Comparison of ENCODE assay signal across 27 mouse cellular contexts in the genomic region with DNA sequence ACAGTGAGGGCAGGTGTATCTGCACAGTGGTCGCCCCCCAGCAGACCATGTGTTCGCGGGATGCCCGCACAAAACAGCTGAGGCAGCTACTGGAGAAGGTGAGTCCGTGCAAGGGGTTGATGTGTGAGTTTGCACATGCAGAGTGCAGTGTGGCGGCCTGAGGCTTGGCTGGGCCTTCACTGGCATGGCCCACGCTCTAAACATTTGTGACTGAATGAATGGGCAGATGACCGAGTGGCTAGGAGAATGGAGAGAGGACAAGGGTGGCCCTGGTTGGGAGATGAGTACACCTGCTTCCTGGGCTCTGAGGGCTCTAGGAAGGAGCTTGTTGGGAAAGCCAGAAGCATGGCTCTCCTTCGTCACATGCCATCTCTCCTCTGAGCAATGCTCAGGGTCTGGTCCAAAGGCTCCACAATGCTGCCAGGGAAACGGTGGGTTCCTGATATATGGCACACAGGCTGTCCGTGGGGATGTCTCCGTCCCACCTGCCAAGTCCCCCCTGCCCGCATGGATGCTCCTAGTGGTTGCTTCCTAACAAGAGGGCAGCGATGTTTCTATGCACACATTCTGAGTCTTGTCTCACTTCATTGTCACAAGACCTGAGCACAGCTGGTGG. TPM values are rescaled to one million over a fixed set of nuclear protein-coding genes. Genes with fewer than 3 reads are reported as not detected.
DNase-seq lines count a peak whose midpoint lies in the region; ATAC-seq and TF ChIP-seq lines count a peak whose summit lies in the region.
"Had no signal": no experiment of that assay in that cellular context is flagged by ENCODE, and none has a peak within 500 bp of the region (broad histone marks: within the 10 kb centered on the region; RNA-seq: fewer than 3 reads in every experiment).

No protein-coding gene starts in this region.

- peak overlapping the region; percentile 95 for H3K4me3 ChIP-seq in cerebellum, adult 2 months (replicated peaks; ENCODE audit: insufficient read depth, low read depth, low read length)
- H3K4me3 ChIP-seq in midbrain, embryonic 12.5 days: no peak overlapping the region
- no peak overlapping the region for H3K4me3 ChIP-seq in midbrain, embryonic 10.5 days
- no peak overlapping the region for H3K4me3 ChIP-seq in hindbrain, postnatal 0 days (ENCODE audit: low read length)
- H3K4me3 ChIP-seq in neural tube, embryonic 15.5 days (replicated peaks): no peak overlapping the region
- H3K4me3 ChIP-seq in intestine, embryonic 16.5 days (ENCODE audit: low read length): no peak overlapping the region
- H3K4me3 ChIP-seq: embryonic facial prominence, embryonic 15.5 days; gastrocnemius, adult 2 months; limb, embryonic 12.5 days; liver, embryonic 13.5 days; stomach, embryonic 15.5 days had no signal

- H3K9me3 ChIP-seq in midbrain, embryonic 12.5 days: no peaks in the 10 kb centered on the region
- H3K9me3 ChIP-seq in midbrain, embryonic 10.5 days (replicated peaks): no peaks in the 10 kb centered on the region
- no peaks in the 10 kb centered on the region for H3K9me3 ChIP-seq in hindbrain, postnatal 0 days (ENCODE audit: low read length)
- no peaks in the 10 kb centered on the region for H3K9me3 ChIP-seq in neural tube, embryonic 15.5 days (replicated peaks)
- no peaks in the 10 kb centered on the region for H3K9me3 ChIP-seq in intestine, embryonic 16.5 days (ENCODE audit: control insufficient read depth, low read length)
- H3K9me3 ChIP-seq: embryonic facial prominence, embryonic 15.5 days; limb, embryonic 12.5 days; liver, embryonic 13.5 days; stomach, embryonic 15.5 days had no signal

- H3K27me3 ChIP-seq in cerebellum, adult 2 months (ENCODE audit: control insufficient read depth, insufficient read depth, low read length): no peaks in the 10 kb centered on the region
- peaks cover 29% of the 10 kb centered on the region for H3K27me3 ChIP-seq in midbrain, embryonic 12.5 days
- peaks cover 28% of the 10 kb centered on the region for H3K27me3 ChIP-seq in midbrain, embryonic 10.5 days (ENCODE audit: low read depth, poor library complexity, severe bottlenecking)
- no peaks in the 10 kb centered on the region for H3K27me3 ChIP-seq in hindbrain, postnatal 0 days (ENCODE audit: insufficient read depth, low read length)
- no peaks in the 10 kb centered on the region for H3K27me3 ChIP-seq in neural tube, embryonic 15.5 days (replicated peaks)
- no peaks in the 10 kb centered on the region for H3K27me3 ChIP-seq in intestine, embryonic 16.5 days (replicated peaks; ENCODE audit: control insufficient read depth, insufficient read depth, low read length)

- peaks cover 44% of the 10 kb centered on the region for H3K4me1 ChIP-seq in cerebellum, adult 2 months (ENCODE audit: control insufficient read depth, insufficient read depth, low read length)
- peaks cover 61% of the 10 kb centered on the region for H3K4me1 ChIP-seq in midbrain, embryonic 12.5 days
- peaks cover 76% of the 10 kb centered on the region for H3K4me1 ChIP-seq in midbrain, embryonic 10.5 days
- no peaks in the 10 kb centered on the region; the same call in 1 of the 2 replicates for H3K4me1 ChIP-seq in hindbrain, postnatal 0 days (ENCODE audit: insufficient read depth, low read length)
- peaks cover 85% of the 10 kb centered on the region for H3K4me1 ChIP-seq in neural tube, embryonic 15.5 days
- peaks cover 23% of the 10 kb centered on the region for H3K4me1 ChIP-seq in intestine, embryonic 16.5 days (ENCODE audit: control insufficient read depth, insufficient read depth, low read length)

- TF ChIP-seq CTCF in cerebellum, adult 2 months (IDR thresholded peaks at IDR 0.05; ENCODE audit: borderline replicate concordance, insufficient read depth, low read depth, low read length): no peak
- no peak for TF ChIP-seq CTCF in hindbrain, postnatal 0 days (IDR thresholded peaks at IDR 0.05; ENCODE audit: low read depth)

- ATAC-seq in midbrain, embryonic 12.5 days (ENCODE audit: low FRiP score, low read depth): no peak
- no peak for ATAC-seq in hindbrain, postnatal 0 days
- no peak for ATAC-seq in neural tube, embryonic 15.5 days (ENCODE audit: low FRiP score)
- no peak for ATAC-seq in intestine, embryonic 16.5 days
- ATAC-seq: activated CD4-positive, CD25-positive, alpha-beta regulatory T cell, adult 4 months; inflammation-experienced regulatory T-cells, adult 6 months had no signal

- TF ChIP-seq POLR2A in cerebellum, adult 2 months (IDR thresholded peaks at IDR 0.05; ENCODE audit: borderline replicate concordance, insufficient read depth, low read length): no peak

- H3K27ac ChIP-seq in cerebellum, adult 2 months (ENCODE audit: insufficient read depth, low read length): peak overlapping the region; percentile 70; the same call in 1 of the 2 replicates
- H3K27ac ChIP-seq in midbrain, embryonic 12.5 days (replicated peaks): no peak overlapping the region
- H3K27ac ChIP-seq in midbrain, embryonic 10.5 days (replicated peaks): no peak overlapping the region
- H3K27ac ChIP-seq in hindbrain, postnatal 0 days: no peak overlapping the region
- H3K27ac ChIP-seq in neural tube, embryonic 15.5 days (replicated peaks): 0 out of 2 replicates have a peak overlapping the region, but pooled peaks have one; percentile 49
- H3K27ac ChIP-seq in intestine, embryonic 16.5 days (ENCODE audit: low read length): no peak overlapping the region
- H3K27ac ChIP-seq: embryonic facial prominence, embryonic 15.5 days; gastrocnemius, adult 2 months; limb, embryonic 12.5 days; liver, embryonic 13.5 days; stomach, embryonic 15.5 days had no signal

- no peak overlapping the region for H3K9ac ChIP-seq in midbrain, embryonic 12.5 days (replicated peaks)
- H3K9ac ChIP-seq in hindbrain, postnatal 0 days (replicated peaks; ENCODE audit: low read length): no peak overlapping the region
- H3K9ac ChIP-seq in neural tube, embryonic 15.5 days (replicated peaks): no peak overlapping the region; the same call in 1 of the 2 replicates
- H3K9ac ChIP-seq in intestine, embryonic 16.5 days (ENCODE audit: low read depth, low read length): no peak overlapping the region
- H3K9ac ChIP-seq: embryonic facial prominence, embryonic 15.5 days; limb, embryonic 12.5 days; liver, embryonic 13.5 days; lung, embryonic 14.5 days; stomach, embryonic 15.5 days had no signal

- H3K36me3 ChIP-seq in midbrain, embryonic 12.5 days: 0 out of 2 replicates have a peak, but pooled peaks cover 18% of the 10 kb centered on the region
- H3K36me3 ChIP-seq in midbrain, embryonic 10.5 days: peaks cover 24% of the 10 kb centered on the region
- H3K36me3 ChIP-seq in hindbrain, postnatal 0 days (ENCODE audit: insufficient read depth, low read length): peaks cover 6% of the 10 kb centered on the region; the same call in 1 of the 2 replicates
- peaks cover 4% of the 10 kb centered on the region for H3K36me3 ChIP-seq in neural tube, embryonic 15.5 days
- H3K36me3 ChIP-seq in intestine, embryonic 16.5 days (ENCODE audit: control insufficient read depth, insufficient read depth, low read length): no peaks in the 10 kb centered on the region
- H3K36me3 ChIP-seq: G1E; liver, embryonic 13.5 days; stomach, embryonic 15.5 days had no signal

- WGBS in cerebellum, adult 2 months: 17% methylated on average over 14 of the region's 14 CpGs
- 94% methylated on average over 14 of the region's 14 CpGs for WGBS in midbrain, embryonic 12.5 days
- WGBS in midbrain, embryonic 10.5 days: 91% methylated on average over 14 of the region's 14 CpGs
- WGBS in hindbrain, postnatal 0 days: 80% methylated on average over 14 of the region's 14 CpGs
- 81% methylated on average over 14 of the region's 14 CpGs for WGBS in neural tube, embryonic 15.5 days
- WGBS in intestine, embryonic 16.5 days: 92% methylated on average over 14 of the region's 14 CpGs

- peak; percentile 51 to 52 for DNase-seq in cerebellum, adult 2 months
- no peak for DNase-seq in cerebellum, adult 11 months
- DNase-seq in midbrain, embryonic 10.5 days (ENCODE audit: low spot score): no peak
- DNase-seq in hindbrain, postnatal 0 days (ENCODE audit: low spot score): no peak
- DNase-seq in spleen, postnatal 36 days (ENCODE audit: low spot score in 2 of 2): no peak
- DNase-seq: adrenal gland, postnatal 25 days; gastrocnemius, adult 2 months; heart, postnatal 14 days; kidney, adult 9 months; kidney, postnatal 25 days; layer of hippocampus, adult 9-11 months; liver, embryonic 13.5 days; lung, embryonic 14.5 days; lung, postnatal 36 days; right cerebral cortex, postnatal 14 days; spleen, adult 18-20 months; thymus, adult 18-20 months had no signal

- 0 out of 2 replicates have a peak overlapping the region, but pooled peaks have one; percentile 11 for H3K4me2 ChIP-seq in midbrain, embryonic 12.5 days (replicated peaks)
- peak overlapping the region; percentile 95 for H3K4me2 ChIP-seq in hindbrain, postnatal 0 days (ENCODE audit: low read depth, low read length)
- H3K4me2 ChIP-seq in neural tube, embryonic 15.5 days: peak overlapping the region; percentile 96
- no peak overlapping the region for H3K4me2 ChIP-seq in intestine, embryonic 16.5 days (ENCODE audit: low read depth, low read length)
- H3K4me2 ChIP-seq: embryonic facial prominence, embryonic 15.5 days; heart, embryonic 11.5 days; limb, embryonic 12.5 days; liver, embryonic 13.5 days; lung, embryonic 14.5 days; stomach, embryonic 15.5 days had no signal

RNA-seq across cellular contexts. Expression of gene Olfm1, which starts 15.4 kb away (rescaled TPM):
- polyA plus RNA-seq in cerebellum, adult 2 months (2012; rRNA removed): 567 and 588 TPM in 2 replicates
- 105 and 125 TPM in 2 replicates for polyA plus RNA-seq in midbrain, embryonic 12.5 days (2016; fragmentation: Nextera tagmentation; extraction: Ambion mirVana)
- polyA plus RNA-seq in midbrain, embryonic 10.5 days (2016; fragmentation: Nextera tagmentation; extraction: Ambion mirVana): 27.8 and 42.4 TPM in 2 replicates
- 460 and 484 TPM in 2 replicates for total RNA-seq in hindbrain, postnatal 0 days (2014; rRNA removed)
- 346 and 367 TPM in 2 replicates for polyA plus RNA-seq in hindbrain, postnatal 0 days (2015; fragmentation: Nextera tagmentation; extraction: Ambion mirVana)
- 296 and 363 TPM in 2 replicates for polyA plus RNA-seq in neural tube, embryonic 15.5 days (2015; fragmentation: Nextera tagmentation; extraction: Ambion mirVana)
- polyA plus RNA-seq in intestine, embryonic 16.5 days (2015; fragmentation: Nextera tagmentation; extraction: Ambion mirVana): 12.2 and 13.3 TPM in 2 replicates

Comparison
In these comparisons a context has a peak if more than half of its experiments do, and no peak if none do; other contexts are left out.
1. DNase-seq: peak in cerebellum, adult 2 months (2 of 2); none in cerebellum, adult 11 months (single experiment), midbrain, embryonic 10.5 days (single experiment), hindbrain, postnatal 0 days (single experiment) and spleen, postnatal 36 days (0 of 2).
2. H3K27ac ChIP-seq: peak in cerebellum, adult 2 months (single experiment) and neural tube, embryonic 15.5 days (single experiment); none in midbrain, embryonic 12.5 days (single experiment), midbrain, embryonic 10.5 days (single experiment), hindbrain, postnatal 0 days (single experiment) and intestine, embryonic 16.5 days (single experiment).